Mouse (Mus musculus) heart, embryonic 15.5 days (tissue): ENCODE measurements at regions not wholly inside any gene's neighbourhood (a gene's known extent, or its start where the extent isn't known, plus 50 kb on each side); places are given as distances from the start of the nearest gene placed in this dataset.

Experiments
- ATAC-seq: fragments of 200-750 bp; cut with Nextera tagmentation; replicated peaks from 2 replicates; pipeline ENCODE4 v1.8.0; 2017; ENCODE audit warnings: low read depth, moderate TSS enrichment; ENCODE audit not compliant: insufficient number of reproducible peaks, insufficient read depth, low FRiP score
- H3K27ac ChIP-seq: fragments of 300-500 bp; sonication (generic); 2 replicates; pipeline ENCODE4 v1.5.1; 2015; ENCODE audit warnings: mild to moderate bottlenecking, inconsistent platforms
- H3K27me3 ChIP-seq: fragments of 300-500 bp; sonication (generic); 2 replicates; pipeline ENCODE4 v1.6.1; 2015; ENCODE audit warnings: inconsistent platforms
- H3K36me3 ChIP-seq: fragments of 300-500 bp; sonication (generic); 2 replicates; pipeline ENCODE4 v1.6.1; 2015; ENCODE audit warnings: mild to moderate bottlenecking, inconsistent platforms
- H3K4me1 ChIP-seq: fragments of 300-500 bp; sonication (generic); replicated peaks from 2 replicates; pipeline ENCODE4 v1.6.1; 2015; ENCODE audit warnings: inconsistent platforms
- H3K4me2 ChIP-seq: fragments of 300-500 bp; sonication (generic); 2 replicates; pipeline ENCODE4 v1.6.1; 2015; ENCODE audit warnings: inconsistent platforms, mild to moderate bottlenecking, moderate library complexity
- H3K4me3 ChIP-seq: fragments of 300-500 bp; sonication (generic); 2 replicates; pipeline ENCODE4 v1.5.1; 2015; ENCODE audit warnings: mild to moderate bottlenecking, inconsistent platforms
- H3K9ac ChIP-seq: fragments of 300-500 bp; sonication (generic); 2 replicates; pipeline ENCODE4 v1.6.1; 2015; ENCODE audit warnings: mild to moderate bottlenecking, inconsistent platforms
- H3K9me3 ChIP-seq: fragments of 300-500 bp; sonication (generic); replicated peaks from 2 replicates; pipeline ENCODE4 v1.6.1; 2016; ENCODE audit warnings: inconsistent platforms
- WGBS: fragments of 180-500 bp; shearing (Covaris S2); methylation state at CpG from one replicate; pipeline ENCODE4 v1.1.7; 2015; ENCODE audit warnings: mixed read lengths; 5-methylcytosine and 5-hydroxymethylcytosine counted together

GRCm38 (mm10) chr19:22070246-22071030, 68.4 kb upstream of the Trpm3 start:
- no peaks in the 10 kb centered on the region for H3K36me3 ChIP-seq
- H3K9me3 ChIP-seq: no peaks in the 10 kb centered on the region
- no peaks in the 10 kb centered on the region for H3K4me1 ChIP-seq
- WGBS: 71% methylated on average over 15 of the region's 15 CpGs
- H3K9ac ChIP-seq: no peak overlapping the region
- no peaks in the 10 kb centered on the region for H3K27me3 ChIP-seq
- no peak overlapping the region for H3K4me3 ChIP-seq
- H3K27ac ChIP-seq: no peak overlapping the region
- no peak overlapping the region for H3K4me2 ChIP-seq
- no peak for ATAC-seq

GRCm38 (mm10) chr19:22071701-22072100, 67.1 kb upstream of the Trpm3 start:
- Histone ChIP-seq H3K9ac (no peak overlapping the region), H3K27ac (no peak overlapping the region), H3K4me2 (no peak overlapping the region), H3K4me3 (no peak overlapping the region), H3K4me1 (no peaks in the 10 kb centered on the region), H3K27me3 (no peaks in the 10 kb centered on the region), H3K9me3 (no peaks in the 10 kb centered on the region), H3K36me3 (no peaks in the 10 kb centered on the region)
- ATAC-seq: no peak
- 34% methylated on average over 3 of the region's 3 CpGs for WGBS

GRCm38 (mm10) chr19:22074042-22074441, 64.8 kb upstream of the Trpm3 start:
- H3K4me3 ChIP-seq: no peak overlapping the region
- H3K9me3 ChIP-seq: no peaks in the 10 kb centered on the region
- H3K36me3 ChIP-seq: no peaks in the 10 kb centered on the region
- no peak for ATAC-seq
- H3K27me3 ChIP-seq: no peaks in the 10 kb centered on the region
- H3K4me1 ChIP-seq: no peaks in the 10 kb centered on the region
- no peak overlapping the region for H3K9ac ChIP-seq
- no peak overlapping the region for H3K27ac ChIP-seq
- WGBS: 64% methylated on average over 7 of the region's 7 CpGs
- no peak overlapping the region for H3K4me2 ChIP-seq

GRCm38 (mm10) chr19:22081448-22081847, 57.4 kb upstream of the Trpm3 start:
- H3K4me2 ChIP-seq: no peak overlapping the region
- H3K4me3 ChIP-seq: no peak overlapping the region
- 44% methylated on average over 4 of the region's 4 CpGs for WGBS
- no peaks in the 10 kb centered on the region for H3K4me1 ChIP-seq
- no peak overlapping the region for H3K9ac ChIP-seq
- no peaks in the 10 kb centered on the region for H3K9me3 ChIP-seq
- no peak overlapping the region for H3K27ac ChIP-seq
- no peaks in the 10 kb centered on the region for H3K27me3 ChIP-seq
- no peak for ATAC-seq
- H3K36me3 ChIP-seq: no peaks in the 10 kb centered on the region
